8 mouse cellular contexts compared by ENCODE assay signal in genomic region chr9:108001922-108002770, GRCm38 (mm10). TPM values are rescaled to one million over a fixed set of nuclear protein-coding genes. Genes with fewer than 3 reads are reported as not detected.
DNase-seq lines count a peak whose midpoint lies in the region; ATAC-seq and TF ChIP-seq lines count a peak whose summit lies in the region.

TSS of gene Ip6k1 (plus strand) at chr9:108002501.

- peak within 1 kb of the TSS; percentile 64 to 96 (median 93) for H3K4me3 ChIP-seq in CH12.LX (replicated peaks in 1 of 3; ENCODE audit: low read depth in 2 of 3, low read length in 2 of 3, poor library complexity in 1 of 3)
- peak within 1 kb of the TSS; percentile 99 for H3K4me3 ChIP-seq in forebrain, embryonic 11.5 days (ENCODE audit: low read depth, low read length)
- H3K4me3 ChIP-seq in heart, embryonic 16.5 days (ENCODE audit: low read length), result peak within 1 kb of the TSS; percentile 86
- H3K4me3 ChIP-seq in liver, embryonic 15.5 days (replicated peaks), result peak within 1 kb of the TSS; percentile 100
- H3K4me3 ChIP-seq in neural tube, embryonic 12.5 days, result peak within 1 kb of the TSS; percentile 98

- H3K36me3 ChIP-seq in CH12.LX (replicated peaks in 1 of 2; ENCODE audit: control insufficient read depth in 1 of 2, insufficient read depth in 1 of 2, low read length in 1 of 2), result peaks cover 0 to 7% of the 10 kb centered on the region in 2 experiments
- no peaks in the 10 kb centered on the region for H3K36me3 ChIP-seq in forebrain, embryonic 11.5 days (ENCODE audit: control insufficient read depth, insufficient read depth, low read length)
- no peaks in the 10 kb centered on the region; the same call in 1 of the 2 replicates for H3K36me3 ChIP-seq in heart, embryonic 16.5 days (ENCODE audit: control insufficient read depth, insufficient read depth)
- peaks cover 10% of the 10 kb centered on the region for H3K36me3 ChIP-seq in liver, embryonic 15.5 days (replicated peaks)
- H3K36me3 ChIP-seq in neural tube, embryonic 12.5 days, result no peaks in the 10 kb centered on the region

- DNase-seq in CH12.LX (ENCODE audit: extremely low read depth), result peak; percentile 100
- DNase-seq in c-Kit-positive CD71-positive TER-119-negative erythroid progenitor cells, embryonic 14.5 days (ENCODE audit: low read depth), result peak; percentile 100
- DNase-seq in forebrain, embryonic 11.5 days (ENCODE audit: low spot score), result peak; percentile 99
- DNase-seq in kidney, postnatal 36 days, result peak; percentile 100
- DNase-seq in telencephalon, adult 2 months (ENCODE audit: low read depth, low spot score), result peak; percentile 100

- peak; percentile 99 for ATAC-seq in forebrain, embryonic 11.5 days (replicated peaks; ENCODE audit: low FRiP score)
- ATAC-seq in heart, embryonic 16.5 days (replicated peaks; ENCODE audit: extremely low read depth, insufficient read depth, low FRiP score), result peak; percentile 99
- peak; percentile 95 for ATAC-seq in liver, embryonic 15.5 days (ENCODE audit: insufficient read depth)
- ATAC-seq in neural tube, embryonic 12.5 days (ENCODE audit: low FRiP score, low read depth), result peak; percentile 99

- in situ Hi-C loops in CH12.LX (cut with MboI; ENCODE audit: low pct_ligation_motif_present, low pct_unique_long_range_greater_than_20kb, low sequenced_read_pairs), result no loop called here

- WGBS in forebrain, embryonic 11.5 days, result under 1% methylated on average over 50 of the region's 51 CpGs
- WGBS in heart, embryonic 16.5 days, result under 1% methylated on average over 51 of the region's 51 CpGs
- WGBS in liver, embryonic 15.5 days (ENCODE audit: insufficient replicate concordance), result under 1% methylated on average over 51 of the region's 51 CpGs
- WGBS in neural tube, embryonic 12.5 days, result under 1% methylated on average over 51 of the region's 51 CpGs

- H3K4me2 ChIP-seq in CH12.LX (ENCODE audit: insufficient read depth, low read depth, poor library complexity, severe bottlenecking), result peak within 1 kb of the TSS; percentile 74
- peak within 1 kb of the TSS; percentile 85 for H3K4me2 ChIP-seq in forebrain, embryonic 11.5 days (ENCODE audit: low read depth, low read length, severe bottlenecking)
- peak within 1 kb of the TSS; percentile 94 for H3K4me2 ChIP-seq in heart, embryonic 16.5 days (ENCODE audit: low read depth, low read length)
- peak within 1 kb of the TSS; percentile 91 for H3K4me2 ChIP-seq in liver, embryonic 15.5 days
- peak within 1 kb of the TSS; percentile 87 for H3K4me2 ChIP-seq in neural tube, embryonic 12.5 days (replicated peaks)

- no peaks in the 10 kb centered on the region for H3K27me3 ChIP-seq in CH12.LX (replicated peaks)
- H3K27me3 ChIP-seq in forebrain, embryonic 11.5 days (ENCODE audit: control insufficient read depth, insufficient read depth, low read length), result no peaks in the 10 kb centered on the region
- no peaks in the 10 kb centered on the region for H3K27me3 ChIP-seq in heart, embryonic 16.5 days (ENCODE audit: control insufficient read depth, insufficient read depth, low read length)
- H3K27me3 ChIP-seq in liver, embryonic 15.5 days, result no peaks in the 10 kb centered on the region
- no peaks in the 10 kb centered on the region for H3K27me3 ChIP-seq in neural tube, embryonic 12.5 days (replicated peaks)

- peak within 1 kb of the TSS; percentile 97 for H3K9ac ChIP-seq in CH12.LX (ENCODE audit: insufficient read depth, low read depth)
- H3K9ac ChIP-seq in forebrain, embryonic 11.5 days (ENCODE audit: low read length), result peak within 1 kb of the TSS; percentile 94
- peak within 1 kb of the TSS; percentile 98 for H3K9ac ChIP-seq in heart, embryonic 16.5 days (ENCODE audit: low read length)
- H3K9ac ChIP-seq in liver, embryonic 15.5 days, result peak within 1 kb of the TSS; percentile 100
- H3K9ac ChIP-seq in neural tube, embryonic 12.5 days, result peak within 1 kb of the TSS; percentile 98

- H3K79me2 ChIP-seq in CH12.LX (replicated peaks; ENCODE audit: control insufficient read depth, extremely low read depth, insufficient read depth, poor library complexity, severe bottlenecking), result peaks cover 38% of the 10 kb centered on the region

- TF ChIP-seq RAD21 in CH12.LX (IDR thresholded peaks at IDR 0.05; ENCODE audit: low read depth, low read length), result no peak

- H3K27ac ChIP-seq in CH12.LX (ENCODE audit: insufficient read depth, low read depth), result peak within 1 kb of the TSS; percentile 77
- H3K27ac ChIP-seq in forebrain, embryonic 11.5 days (ENCODE audit: low read depth, low read length), result peak within 1 kb of the TSS; percentile 82
- H3K27ac ChIP-seq in heart, embryonic 16.5 days (ENCODE audit: low read length), result peak within 1 kb of the TSS; percentile 96
- H3K27ac ChIP-seq in liver, embryonic 15.5 days (replicated peaks), result peak within 1 kb of the TSS; percentile 98
- H3K27ac ChIP-seq in neural tube, embryonic 12.5 days, result peak within 1 kb of the TSS; percentile 77

- dilution Hi-C loops in CH12.LX (cut with MboI; ENCODE audit: extremely low pct_ligation_motif_present, extremely low pct_unique_long_range_greater_than_20kb, low sequenced_read_pairs), result no loop called here

- H3K4me1 ChIP-seq in CH12.LX (ENCODE audit: control insufficient read depth in 1 of 2, insufficient read depth in 2 of 2), result peaks cover 0 to 30% of the 10 kb centered on the region in 2 experiments; a peak in 2 of 4 replicates
- H3K4me1 ChIP-seq in forebrain, embryonic 11.5 days (replicated peaks; ENCODE audit: control insufficient read depth, insufficient read depth, low read length), result peaks cover 5% of the 10 kb centered on the region
- peaks cover 20% of the 10 kb centered on the region for H3K4me1 ChIP-seq in heart, embryonic 16.5 days (ENCODE audit: control insufficient read depth, insufficient read depth, low read length)
- H3K4me1 ChIP-seq in liver, embryonic 15.5 days (replicated peaks), result peaks cover 43% of the 10 kb centered on the region
- H3K4me1 ChIP-seq in neural tube, embryonic 12.5 days, result peaks cover 24% of the 10 kb centered on the region

- TF ChIP-seq EP300 in CH12.LX (IDR thresholded peaks at IDR 0.05; ENCODE audit: low read length), result peak; percentile 45; the same call in 1 of the 2 replicates

- TF ChIP-seq POLR2A in CH12.LX (IDR thresholded peaks at IDR 0.05; ENCODE audit: low read depth, low read length), result peak; percentile 85

- no peak for TF ChIP-seq CTCF in CH12.LX (conservative IDR thresholded peaks at IDR 0.05 in 1 of 2, IDR thresholded peaks at IDR 0.05 in 1 of 2; ENCODE audit: low read depth in 2 of 2, low read length in 2 of 2)

- H3K9me3 ChIP-seq in CH12.LX (replicated peaks; ENCODE audit: low read length), result no peaks in the 10 kb centered on the region
- H3K9me3 ChIP-seq in forebrain, embryonic 11.5 days (ENCODE audit: control insufficient read depth, low read length), result no peaks in the 10 kb centered on the region
- no peaks in the 10 kb centered on the region for H3K9me3 ChIP-seq in heart, embryonic 16.5 days (replicated peaks; ENCODE audit: control insufficient read depth, low read length)
- H3K9me3 ChIP-seq in liver, embryonic 15.5 days (replicated peaks), result no peaks in the 10 kb centered on the region
- no peaks in the 10 kb centered on the region for H3K9me3 ChIP-seq in neural tube, embryonic 12.5 days

TF ChIP-seq in CH12.LX, 34 proteins besides CTCF, POLR2A, EP300 and RAD21:
- TF ChIP-seq RCOR1 (conservative IDR thresholded peaks at IDR 0.05; ENCODE audit: low read depth, low read length), result peak; percentile 19; the same call in 1 of the 2 replicates
- no peak for TF ChIP-seq SMC3 (IDR thresholded peaks at IDR 0.05; ENCODE audit: low read depth, low read length)
- peak; percentile 28; the same call in 1 of the 2 replicates for TF ChIP-seq IRF4 (IDR thresholded peaks at IDR 0.05; ENCODE audit: low read depth, low read length)
- no peak; the same call in 1 of the 2 replicates for TF ChIP-seq MXI1 (IDR thresholded peaks at IDR 0.05; ENCODE audit: low read depth, low read length)
- TF ChIP-seq USF1 (IDR thresholded peaks at IDR 0.05; ENCODE audit: low read depth, low read length), result peak; percentile 98
- peak; percentile 92 for TF ChIP-seq NELFE (IDR thresholded peaks at IDR 0.05; ENCODE audit: low read depth, low read length)
- peak; percentile 100 for TF ChIP-seq BHLHE40 (IDR thresholded peaks at IDR 0.05; ENCODE audit: low read depth, low read length)
- peak; percentile 80 for TF ChIP-seq TBP (conservative IDR thresholded peaks at IDR 0.05; ENCODE audit: low read depth, low read length)
- peak; percentile 91 for TF ChIP-seq NRF1 (IDR thresholded peaks at IDR 0.05; ENCODE audit: low read depth, low read length)
- peak; percentile 99 for TF ChIP-seq MAX (IDR thresholded peaks at IDR 0.05; ENCODE audit: low read length)
- TF ChIP-seq SIN3A (IDR thresholded peaks at IDR 0.05; ENCODE audit: low read length), result no peak
- no peak for TF ChIP-seq JUND (conservative IDR thresholded peaks at IDR 0.05; ENCODE audit: low read depth, low read length)
- TF ChIP-seq TCF12 (IDR thresholded peaks at IDR 0.05; ENCODE audit: low read depth, low read length), result peak; percentile 74
- no peak for TF ChIP-seq GABPA (IDR thresholded peaks at IDR 0.05; ENCODE audit: insufficient replicate concordance, low read depth, low read length)
- TF ChIP-seq KAT2A (IDR thresholded peaks at IDR 0.05; ENCODE audit: insufficient replicate concordance, low read length), result peak; percentile 35; the same call in 1 of the 2 replicates
- TF ChIP-seq USF2 (conservative IDR thresholded peaks at IDR 0.05; ENCODE audit: low read depth, low read length), result peak; percentile 98
- peak; percentile 80; the same call in 1 of the 2 replicates for TF ChIP-seq ZMIZ1 (IDR thresholded peaks at IDR 0.05; ENCODE audit: low read depth, low read length)
- TF ChIP-seq POLR2AphosphoS2 (IDR thresholded peaks at IDR 0.05; ENCODE audit: low read depth, low read length), result 0 out of 2 replicates have a peak, but pooled peaks have one; percentile 54
- peak; percentile 48; the same call in 1 of the 2 replicates for TF ChIP-seq MAFK (IDR thresholded peaks at IDR 0.05; ENCODE audit: insufficient replicate concordance, low read length)
- TF ChIP-seq CHD2 (IDR thresholded peaks at IDR 0.05; ENCODE audit: low read length), result peak; percentile 88

RNA-seq across cellular contexts. Expression of gene Ip6k1, which starts in this region (rescaled TPM):
- total RNA-seq in CH12.LX (2012; rRNA removed) (34.7 and 40.7 TPM in 2 replicates), CH12.LX (2014; rRNA removed) (23.3 and 27.1 TPM in 2 replicates)
- 25.6 and 26.0 TPM in 2 replicates for polyA plus RNA-seq in CH12.LX (2012; ENCODE audit: insufficient read length, low read depth)
- 41.1 and 43.3 TPM in 2 replicates for polyA plus RNA-seq in forebrain, embryonic 11.5 days (2014; fragmentation: Nextera tagmentation; extraction: Ambion mirVana)
- 38.8 and 43.9 TPM in 2 replicates for polyA plus RNA-seq in heart, embryonic 16.5 days (2015; fragmentation: Nextera tagmentation; extraction: Ambion mirVana)
- 35.3 and 45.1 TPM in 2 replicates for polyA plus RNA-seq in liver, embryonic 15.5 days (2015; fragmentation: Nextera tagmentation; extraction: Ambion mirVana)
- polyA plus RNA-seq in neural tube, embryonic 12.5 days (2016; fragmentation: Nextera tagmentation; extraction: Ambion mirVana), result 96.2 and 97.9 TPM in 2 replicates

Comparison
In these comparisons a context has a peak if more than half of its experiments do, and no peak if none do; other contexts are left out.
1. Peak in every context shown above with its lines: DNase-seq, ATAC-seq, H3K4me3 ChIP-seq and H3K27ac ChIP-seq.